Mouse (Mus musculus) cerebellum, adult 9-10 months (tissue): ENCODE results near the gene Hoxb2.

Experiments
- DNase-seq: peaks from one replicate; pipeline ENCODE4 v3.0.0; 2022

The Hoxb2 gene

GRCm38 (mm10) chr11:96337026-96337425 lies 13.3 kb upstream of the Hoxb2 start:
- DNase-seq: no peak

GRCm38 (mm10) chr11:96338957-96339855 lies 11.1 kb upstream of the Hoxb2 start:
- DNase-seq: no peak

GRCm38 (mm10) chr11:96340698-96341365 lies 9.5 kb upstream of the Hoxb2 start:
- no peak for DNase-seq

GRCm38 (mm10) chr11:96341701-96342575 lies 8.4 kb upstream of the Hoxb2 start:
- DNase-seq: no peak

GRCm38 (mm10) chr11:96342576-96342930 lies 7.8 kb upstream of the Hoxb2 start:
- DNase-seq: no peak

- DNase-seq: no peak
These were observed 7.0 kb upstream of the Hoxb2 start for GRCm38 (mm10) chr11:96343206-96343745.

GRCm38 (mm10) chr11:96344061-96344877 lies 6.1 kb upstream of the Hoxb2 start:
- no peak for DNase-seq

- no peak for DNase-seq
These were observed 5.5 kb upstream of the Hoxb2 start for GRCm38 (mm10) chr11:96344878-96345159.

- DNase-seq: no peak
These were observed 5.0 kb upstream of the Hoxb2 start for GRCm38 (mm10) chr11:96345220-96345892.

GRCm38 (mm10) chr11:96345893-96346806 lies 4.2 kb upstream of the Hoxb2 start:
- no peak for DNase-seq

GRCm38 (mm10) chr11:96346916-96347520 lies 3.3 kb upstream of the Hoxb2 start:
- no peak for DNase-seq

GRCm38 (mm10) chr11:96347717-96348116 lies 2.6 kb upstream of the Hoxb2 start:
- DNase-seq: no peak

- DNase-seq: no peak
These were observed 2.0 kb upstream of the Hoxb2 start for GRCm38 (mm10) chr11:96348141-96348928.

GRCm38 (mm10) chr11:96348988-96349387 lies 1.3 kb upstream of the Hoxb2 start:
- no peak for DNase-seq

- no peak for DNase-seq
These were observed 609 bp upstream of the Hoxb2 start for GRCm38 (mm10) chr11:96349491-96350340.

GRCm38 (mm10) chr11:96350791-96351190 lies 466 bp downstream of the Hoxb2 start:
- no peak for DNase-seq

GRCm38 (mm10) chr11:96351312-96351711 lies 987 bp downstream of the Hoxb2 start:
- DNase-seq: no peak

- no peak for DNase-seq
These were observed 1.5 kb downstream of the Hoxb2 start for GRCm38 (mm10) chr11:96351831-96352230.
